Mouse (Mus musculus): ENCODE results near the gene Camkmt.

DNA sequence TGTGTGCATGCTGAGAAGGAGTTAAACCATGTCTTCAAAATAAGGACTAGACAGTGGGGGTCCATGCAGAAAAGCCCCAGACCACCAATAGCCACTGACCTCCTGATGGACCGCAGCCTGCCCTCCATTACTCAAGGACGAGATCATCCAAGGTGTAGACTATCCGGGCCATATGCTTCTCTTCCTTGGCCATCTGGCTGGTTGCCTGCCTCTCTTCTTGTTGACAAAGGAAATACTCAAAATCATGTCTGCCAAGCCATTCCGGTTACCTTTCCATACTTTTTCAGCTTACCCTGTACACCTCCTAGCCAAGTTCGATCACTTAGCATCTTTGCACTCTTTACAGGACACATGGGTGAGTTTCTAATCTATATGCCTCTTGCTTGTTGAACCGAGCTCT is 256.3 kb downstream of the Camkmt start:
- TF ChIP-seq CTCF (IDR thresholded peaks at IDR 0.05; ENCODE audit: control insufficient read depth, insufficient read depth, insufficient replicate concordance, low read depth, low read length) (no peak), POLR2A (IDR thresholded peaks at IDR 0.05; ENCODE audit: control insufficient read depth, low read depth, low read length) (no peak)
